ENCODE assay signal across 9 mouse cellular contexts in genomic region chr1:132771377-132771776, GRCm38 (mm10). TPM values are rescaled to one million over a fixed set of nuclear protein-coding genes. Genes with fewer than 3 reads are reported as not detected.
DNase-seq lines count a peak whose midpoint lies in the region; ATAC-seq and TF ChIP-seq lines count a peak whose summit lies in the region.
"Had no signal": no experiment of that assay in that cellular context is flagged by ENCODE, and none has a peak within 500 bp of the region (broad histone marks: within the 10 kb centered on the region; RNA-seq: fewer than 3 reads in every experiment).

No protein-coding gene starts in this region.

- H3K9me3 ChIP-seq in midbrain, postnatal 0 days (ENCODE audit: low read length): no peaks in the 10 kb centered on the region
- no peaks in the 10 kb centered on the region for H3K9me3 ChIP-seq in midbrain, embryonic 15.5 days
- no peaks in the 10 kb centered on the region for H3K9me3 ChIP-seq in limb, embryonic 11.5 days (ENCODE audit: control insufficient read depth, low read length)
- no peaks in the 10 kb centered on the region for H3K9me3 ChIP-seq in forebrain, embryonic 13.5 days (replicated peaks)

- peak; percentile 69 for TF ChIP-seq CTCF in midbrain, postnatal 0 days (IDR thresholded peaks at IDR 0.05)

- H3K4me3 ChIP-seq in midbrain, postnatal 0 days (ENCODE audit: low read depth, low read length): no peak overlapping the region
- H3K4me3 ChIP-seq in midbrain, embryonic 15.5 days: no peak overlapping the region
- no peak overlapping the region for H3K4me3 ChIP-seq in limb, embryonic 11.5 days (ENCODE audit: low read depth, low read length)
- H3K4me3 ChIP-seq in forebrain, embryonic 13.5 days: no peak overlapping the region

- H3K4me2 ChIP-seq in midbrain, postnatal 0 days (ENCODE audit: low read depth, low read length, poor library complexity, severe bottlenecking): no peak overlapping the region
- H3K4me2 ChIP-seq in midbrain, embryonic 15.5 days: no peak overlapping the region
- no peak overlapping the region for H3K4me2 ChIP-seq in limb, embryonic 11.5 days (ENCODE audit: low read depth, severe bottlenecking)
- no peak overlapping the region for H3K4me2 ChIP-seq in forebrain, embryonic 13.5 days

- H3K27ac ChIP-seq in midbrain, postnatal 0 days (ENCODE audit: low read depth, low read length): no peak overlapping the region
- no peak overlapping the region for H3K27ac ChIP-seq in midbrain, embryonic 15.5 days
- H3K27ac ChIP-seq in limb, embryonic 11.5 days (replicated peaks; ENCODE audit: low read depth, low read length): no peak overlapping the region
- H3K27ac ChIP-seq in forebrain, embryonic 13.5 days: no peak overlapping the region

- H3K27me3 ChIP-seq in midbrain, postnatal 0 days (ENCODE audit: insufficient read depth, low read length): no peaks in the 10 kb centered on the region
- 0 out of 2 replicates have a peak, but pooled peaks cover 2% of the 10 kb centered on the region for H3K27me3 ChIP-seq in midbrain, embryonic 15.5 days (replicated peaks)
- no peaks in the 10 kb centered on the region for H3K27me3 ChIP-seq in limb, embryonic 11.5 days (ENCODE audit: control insufficient read depth, insufficient read depth, low read length)
- H3K27me3 ChIP-seq in forebrain, embryonic 13.5 days: no peaks in the 10 kb centered on the region

- no peak for ATAC-seq in midbrain, postnatal 0 days (ENCODE audit: low FRiP score)
- ATAC-seq in midbrain, embryonic 15.5 days (replicated peaks): no peak
- ATAC-seq in limb, embryonic 11.5 days (ENCODE audit: insufficient number of reproducible peaks, low FRiP score, low TSS enrichment, low read depth): no peak
- no peak for ATAC-seq in forebrain, embryonic 13.5 days

- H3K9ac ChIP-seq in midbrain, postnatal 0 days (replicated peaks; ENCODE audit: low read length, poor library complexity, severe bottlenecking): no peak overlapping the region
- no peak overlapping the region for H3K9ac ChIP-seq in midbrain, embryonic 15.5 days
- H3K9ac ChIP-seq in limb, embryonic 11.5 days (ENCODE audit: low read length): no peak overlapping the region
- H3K9ac ChIP-seq in forebrain, embryonic 13.5 days: no peak overlapping the region

- DNase-seq in adrenal gland, adult (ENCODE audit: inconsistent age in 2 of 2, low spot score in 1 of 2): peak; percentile 23 to 64
- no peak for DNase-seq in adrenal gland, adult 8-10 months
- DNase-seq in midbrain, postnatal 0 days (ENCODE audit: low spot score): no peak
- peak; percentile 60 for DNase-seq in cerebellum, adult 9-11 months
- peak; percentile 76 for DNase-seq in limb, embryonic 11.5 days (ENCODE audit: low spot score)
- peak; percentile 27 for DNase-seq in testis, postnatal 14 days (ENCODE audit: low spot score)

- 31% methylated on average over 5 of the region's 5 CpGs for WGBS in midbrain, postnatal 0 days
- WGBS in midbrain, embryonic 15.5 days: 37% methylated on average over 5 of the region's 5 CpGs
- WGBS in limb, embryonic 11.5 days: 24% methylated on average over 5 of the region's 5 CpGs
- 33% methylated on average over 5 of the region's 5 CpGs for WGBS in forebrain, embryonic 13.5 days

- no peaks in the 10 kb centered on the region for H3K36me3 ChIP-seq in midbrain, postnatal 0 days (ENCODE audit: insufficient read depth, low read length)
- no peaks in the 10 kb centered on the region for H3K36me3 ChIP-seq in midbrain, embryonic 15.5 days (replicated peaks)
- H3K36me3 ChIP-seq in limb, embryonic 11.5 days (ENCODE audit: control insufficient read depth, insufficient read depth, low read length): no peaks in the 10 kb centered on the region
- no peaks in the 10 kb centered on the region for H3K36me3 ChIP-seq in forebrain, embryonic 13.5 days (ENCODE audit: poor library complexity, severe bottlenecking)

- H3K4me1 ChIP-seq in midbrain, postnatal 0 days (ENCODE audit: insufficient read depth, low read length): no peaks in the 10 kb centered on the region
- peaks cover 3% of the 10 kb centered on the region for H3K4me1 ChIP-seq in midbrain, embryonic 15.5 days
- H3K4me1 ChIP-seq in limb, embryonic 11.5 days (ENCODE audit: control insufficient read depth, insufficient read depth, low read length): peaks cover 4% of the 10 kb centered on the region
- H3K4me1 ChIP-seq in forebrain, embryonic 13.5 days: peaks cover 5% of the 10 kb centered on the region

RNA-seq across cellular contexts. Expression of gene Nfasc, which starts 29.8 kb away (rescaled TPM):
- total RNA-seq in adrenal gland, adult 8-10 months (2022): 10 to 100 TPM in 1 of 4 experiments, 1 to 10 TPM in 3; 3.9 to 12.0 (median 7.8) TPM
- total RNA-seq in midbrain, postnatal 0 days (2014; rRNA removed): 59.2 and 66.7 TPM in 2 replicates
- polyA plus RNA-seq in midbrain, postnatal 0 days (2015; fragmentation: Nextera tagmentation; extraction: Ambion mirVana): 28.6 and 32.7 TPM in 2 replicates
- polyA plus RNA-seq in midbrain, embryonic 15.5 days (2015; fragmentation: Nextera tagmentation; extraction: Ambion mirVana): 46.0 and 52.3 TPM in 2 replicates
- 0.99 and 1.4 TPM in 2 replicates for polyA plus RNA-seq in limb, embryonic 11.5 days (2014; fragmentation: Nextera tagmentation; extraction: Ambion mirVana)
- polyA plus RNA-seq in forebrain, embryonic 13.5 days (2015; fragmentation: Nextera tagmentation; extraction: Ambion mirVana): 35.3 and 35.8 TPM in 2 replicates
- polyA plus RNA-seq: C2C12 had no signal

Comparison
In these comparisons a context has a peak if more than half of its experiments do, and no peak if none do; other contexts are left out.
1. DNase-seq: peak in adrenal gland, adult (2 of 2), cerebellum, adult 9-11 months (single experiment), limb, embryonic 11.5 days (single experiment) and testis, postnatal 14 days (single experiment); none in adrenal gland, adult 8-10 months (single experiment) and midbrain, postnatal 0 days (single experiment).
2. RNA of gene Nfasc, which starts 29.8 kb away (polyA plus RNA-seq): 46.0 to 52.3 TPM in midbrain, embryonic 15.5 days, 35.3 to 35.8 TPM in forebrain, embryonic 13.5 days and 28.6 to 32.7 TPM in midbrain, postnatal 0 days; 0.99 to 1.4 TPM in limb, embryonic 11.5 days; every median in the first group is over 10 times any median in the second.